Mouse (Mus musculus) forebrain, embryonic 14.5 days (tissue): ENCODE measurements at regions not wholly inside any gene's neighbourhood (a gene's known extent, or its start where the extent isn't known, plus 50 kb on each side); places are given as distances from the start of the nearest gene placed in this dataset.

Experiments
- ATAC-seq: fragments of 200-750 bp; cut with Nextera tagmentation; 2 replicates; pipeline ENCODE4 v1.8.0; 2017; ENCODE audit warnings: mild to moderate bottlenecking, moderate library complexity
- DNase-seq: peaks from one replicate; pipeline ENCODE4 v3.0.0-alpha.2; 2015; ENCODE audit warnings: low spot score
- H3K27ac ChIP-seq: fragments of 300-500 bp; sonication (generic); 2 replicates; pipeline ENCODE4 v1.5.1; 2014; ENCODE audit warnings: low read depth, mild to moderate bottlenecking, control low read depth, low read length, moderate library complexity
- H3K27me3 ChIP-seq: fragments of 300-500 bp; sonication (generic); replicated peaks from 2 replicates; pipeline ENCODE4 v1.6.1; 2014; ENCODE audit warnings: low read length, control low read depth, mixed read lengths; ENCODE audit not compliant: control insufficient read depth, insufficient read depth
- H3K36me3 ChIP-seq: fragments of 300-500 bp; sonication (generic); 2 replicates; pipeline ENCODE4 v1.6.1; 2014; ENCODE audit warnings: low read length, control low read depth; ENCODE audit not compliant: control insufficient read depth, insufficient read depth
- H3K4me1 ChIP-seq: fragments of 300-500 bp; sonication (generic); 2 replicates; pipeline ENCODE4 v1.6.1; 2014; ENCODE audit warnings: antibody characterized with exemption, low read length, control low read depth; ENCODE audit not compliant: control insufficient read depth, insufficient read depth
- H3K4me2 ChIP-seq: fragments of 300-500 bp; sonication (generic); 2 replicates; pipeline ENCODE4 v1.6.1; 2014; ENCODE audit warnings: mild to moderate bottlenecking, control low read depth, low read length
- H3K4me3 ChIP-seq: fragments of 300-500 bp; sonication (generic); 2 replicates; pipeline ENCODE4 v1.5.1; 2014; ENCODE audit warnings: low read depth, low read length, control low read depth
- H3K9ac ChIP-seq: fragments of 300-500 bp; sonication (generic); 2 replicates; pipeline ENCODE4 v1.6.1; 2014; ENCODE audit warnings: mild to moderate bottlenecking, low read length, control low read depth, moderate library complexity
- H3K9me3 ChIP-seq: fragments of 300-500 bp; sonication (generic); replicated peaks from 2 replicates; pipeline ENCODE4 v1.6.1; 2016; ENCODE audit warnings: low read length, control low read depth, mixed read lengths; ENCODE audit not compliant: control insufficient read depth
- WGBS: fragments of 180-500 bp; shearing (Covaris S2); extraction: QIAGEN DNeasy Blood & Tissue Kit; methylation state at CpG from one replicate; pipeline ENCODE4 v1.1.7; 2014; 5-methylcytosine and 5-hydroxymethylcytosine counted together

DNA sequence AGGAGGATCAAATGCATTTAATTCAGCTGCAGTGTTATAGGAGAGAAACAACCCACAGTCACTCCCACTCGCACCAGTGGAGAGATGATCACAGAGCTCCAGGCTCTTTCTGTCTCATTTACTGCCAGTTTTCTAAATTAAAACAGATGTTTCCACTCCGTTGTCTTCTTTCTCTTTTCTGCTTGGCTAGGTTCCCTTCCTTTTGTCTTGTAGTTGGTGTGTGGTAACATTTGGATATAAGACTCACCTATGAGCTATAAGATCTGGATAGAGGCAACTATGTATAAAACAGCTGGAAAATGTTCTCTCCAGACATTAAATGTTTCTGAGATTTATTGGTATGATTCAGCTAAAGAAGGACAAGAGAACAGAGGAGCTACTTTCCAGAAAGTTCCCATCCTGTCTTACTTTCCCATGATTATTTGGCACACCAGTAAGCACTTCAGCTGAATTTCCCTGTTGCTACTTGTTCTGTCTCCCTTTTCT, 63.1 kb upstream of the Ctsc start:
- no peak overlapping the region for H3K4me2 ChIP-seq
- no peak overlapping the region for H3K9ac ChIP-seq
- H3K9me3 ChIP-seq: no peaks in the 10 kb centered on the region
- no peak for DNase-seq
- no peaks in the 10 kb centered on the region for H3K4me1 ChIP-seq
- no peak overlapping the region for H3K4me3 ChIP-seq
- no peaks in the 10 kb centered on the region for H3K27me3 ChIP-seq
- ATAC-seq: no peak
- no peaks in the 10 kb centered on the region for H3K36me3 ChIP-seq
- no peak overlapping the region for H3K27ac ChIP-seq
- 65% methylated on average over 2 of the region's 2 CpGs for WGBS

DNA sequence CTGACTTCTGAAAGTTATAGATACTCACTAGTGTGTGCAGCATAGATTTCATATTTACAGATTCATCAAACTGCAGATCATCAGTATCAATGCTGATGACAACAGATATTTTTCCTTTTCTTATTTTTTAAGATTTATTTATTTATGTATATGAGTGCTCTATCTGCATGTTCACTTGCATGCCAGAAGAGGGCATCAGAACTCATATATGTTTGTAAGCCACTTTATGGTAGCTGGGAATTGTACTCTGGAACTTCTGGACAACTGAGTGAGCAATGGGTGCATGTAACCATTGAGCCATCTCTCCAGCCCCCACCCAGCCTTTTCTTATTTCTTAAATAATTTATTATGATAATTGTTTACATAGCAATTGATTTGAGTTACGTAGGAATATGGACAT, 62.5 kb upstream of the Ctsc start:
- ATAC-seq (no peak), DNase-seq (no peak)
- no peak overlapping the region for H3K4me3 ChIP-seq
- 93% methylated on average over 1 of the region's 1 CpGs for WGBS
- no peaks in the 10 kb centered on the region for H3K9me3 ChIP-seq
- no peak overlapping the region for H3K27ac ChIP-seq
- no peak overlapping the region for H3K4me2 ChIP-seq
- H3K4me1 ChIP-seq: no peaks in the 10 kb centered on the region
- no peak overlapping the region for H3K9ac ChIP-seq
- H3K36me3 ChIP-seq: no peaks in the 10 kb centered on the region
- H3K27me3 ChIP-seq: no peaks in the 10 kb centered on the region

DNA sequence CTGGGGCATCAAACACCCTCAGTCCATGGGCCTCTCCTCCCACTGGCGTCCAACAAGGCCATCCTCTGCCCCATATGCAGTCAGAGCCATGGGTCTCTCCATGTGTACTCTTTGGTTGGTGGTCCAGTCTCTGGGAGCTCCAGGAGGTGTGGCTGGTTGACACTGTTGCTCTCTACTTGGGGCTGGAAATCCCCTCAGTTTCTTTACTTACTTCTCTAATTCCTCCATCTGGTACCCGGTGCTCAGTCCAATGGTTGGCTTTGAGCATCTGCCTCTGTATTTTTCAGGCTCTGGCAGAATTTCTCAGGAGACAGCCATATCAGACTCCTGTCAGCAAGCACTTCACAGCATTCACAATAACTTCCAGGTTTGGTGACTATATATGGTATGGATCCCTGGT, 55.7 kb upstream of the Ctsc start:
- ATAC-seq (no peak), DNase-seq (no peak)
- Histone ChIP-seq H3K9me3 (no peaks in the 10 kb centered on the region), H3K27me3 (no peaks in the 10 kb centered on the region), H3K4me1 (no peaks in the 10 kb centered on the region), H3K27ac (no peak overlapping the region), H3K4me2 (no peak overlapping the region), H3K9ac (no peak overlapping the region), H3K36me3 (no peaks in the 10 kb centered on the region), H3K4me3 (no peak overlapping the region)
- 77% methylated on average over 2 of the region's 2 CpGs for WGBS

DNA sequence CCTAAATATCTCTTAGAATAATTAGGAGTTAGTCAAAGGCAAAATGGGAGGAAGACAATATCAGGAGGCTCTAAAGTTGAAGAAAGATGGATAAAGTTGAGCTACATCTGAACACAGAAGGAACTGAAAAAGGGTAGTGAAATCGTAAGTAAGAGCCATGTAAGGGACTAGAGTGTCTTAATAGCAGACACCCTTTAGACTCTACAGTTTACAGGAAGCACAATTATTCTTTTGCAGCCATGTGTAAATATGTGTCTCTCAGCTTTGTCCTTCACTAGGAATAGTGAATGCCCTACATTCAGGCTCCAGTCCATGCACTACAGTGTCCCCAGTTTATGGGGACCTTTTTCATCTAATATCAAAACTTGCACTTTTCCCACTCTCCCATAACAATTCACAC, 52.1 kb upstream of the Ctsc start:
- H3K4me1 ChIP-seq: no peaks in the 10 kb centered on the region
- 44% methylated on average over 1 of the region's 1 CpGs for WGBS
- no peak overlapping the region for H3K9ac ChIP-seq
- H3K36me3 ChIP-seq: no peaks in the 10 kb centered on the region
- H3K27me3 ChIP-seq: no peaks in the 10 kb centered on the region
- no peak overlapping the region for H3K4me2 ChIP-seq
- no peak overlapping the region for H3K27ac ChIP-seq
- no peak for ATAC-seq
- no peaks in the 10 kb centered on the region for H3K9me3 ChIP-seq
- DNase-seq: no peak
- no peak overlapping the region for H3K4me3 ChIP-seq
